Mouse (Mus musculus): ENCODE measurements around the gene Cacng2. TPM values are rescaled to one million over a fixed set of nuclear protein-coding genes. Genes with fewer than 3 reads are reported as not detected.

Gene Cacng2
- not detected in 2 replicates for total RNA-seq (2014; rRNA removed; ENCODE audit: low replicate concordance)
- not detected in 2 replicates for polyA plus RNA-seq (2015; fragmentation: Nextera tagmentation; extraction: Ambion mirVana)

GRCm38 (mm10) chr15:78119704-78120103 lies at the start of gene Cacng2:
TSS of gene Cacng2 (minus strand) at chr15:78120028.
- H3K4me3 ChIP-seq (ENCODE audit: low read depth, low read length): 0 out of 2 replicates have a peak within 1 kb of the TSS, but pooled peaks have one; percentile 16
- ATAC-seq (ENCODE audit: insufficient read depth, low read depth) (peak; percentile 99), DNase-seq (ENCODE audit: low spot score) (peak; percentile 97)
- TF ChIP-seq EP300 (IDR thresholded peaks at IDR 0.05; ENCODE audit: low read depth): peak; percentile 83; the same call in 1 of the 2 replicates
- TF ChIP-seq CTCF (IDR thresholded peaks at IDR 0.05; ENCODE audit: low read depth): no peak
- H3K9ac ChIP-seq (replicated peaks; ENCODE audit: low read depth, low read length): no peak within 1 kb of the TSS
- no peaks in the 10 kb centered on the region for H3K36me3 ChIP-seq (replicated peaks; ENCODE audit: control insufficient read depth, insufficient read depth, low read length)
- H3K4me2 ChIP-seq (ENCODE audit: low read depth, low read length): peak within 1 kb of the TSS; percentile 36
- H3K4me1 ChIP-seq (ENCODE audit: control insufficient read depth, insufficient read depth): peaks cover 3% of the 10 kb centered on the region; the same call in 1 of the 2 replicates
- peaks cover 26% of the 10 kb centered on the region for H3K27me3 ChIP-seq (ENCODE audit: control insufficient read depth, insufficient read depth, low read length)
- H3K27ac ChIP-seq (ENCODE audit: low read depth): no peak within 1 kb of the TSS
- H3K9me3 ChIP-seq (replicated peaks; ENCODE audit: control insufficient read depth, low read length): no peaks in the 10 kb centered on the region
- WGBS: under 1% methylated on average over 37 of the region's 42 CpGs

- Histone ChIP-seq H3K9ac (replicated peaks; ENCODE audit: low read depth, low read length) (no peak overlapping the region), H3K36me3 (replicated peaks; ENCODE audit: control insufficient read depth, insufficient read depth, low read length) (no peaks in the 10 kb centered on the region), H3K27ac (ENCODE audit: low read depth) (no peak overlapping the region), H3K4me1 (ENCODE audit: control insufficient read depth, insufficient read depth) (no peaks in the 10 kb centered on the region), H3K9me3 (replicated peaks; ENCODE audit: control insufficient read depth, low read length) (no peaks in the 10 kb centered on the region), H3K4me3 (ENCODE audit: low read depth, low read length) (no peak overlapping the region), H3K4me2 (ENCODE audit: low read depth, low read length) (no peak overlapping the region), H3K27me3 (ENCODE audit: control insufficient read depth, insufficient read depth, low read length) (no peaks in the 10 kb centered on the region)
- TF ChIP-seq CTCF (IDR thresholded peaks at IDR 0.05; ENCODE audit: low read depth) (no peak), EP300 (IDR thresholded peaks at IDR 0.05; ENCODE audit: low read depth) (no peak)
- no peak for ATAC-seq (ENCODE audit: insufficient read depth, low read depth)
- 61% methylated on average over 11 of the region's 11 CpGs for WGBS
- DNase-seq (ENCODE audit: low spot score): no peak
Observed at GRCm38 (mm10) chr15:78169566-78169965, 49.7 kb upstream of the Cacng2 start.

- no peak overlapping the region for H3K4me3 ChIP-seq (ENCODE audit: low read depth, low read length)
- H3K36me3 ChIP-seq (replicated peaks; ENCODE audit: control insufficient read depth, insufficient read depth, low read length): no peaks in the 10 kb centered on the region
- H3K27me3 ChIP-seq (ENCODE audit: control insufficient read depth, insufficient read depth, low read length): no peaks in the 10 kb centered on the region
- TF ChIP-seq EP300 (IDR thresholded peaks at IDR 0.05; ENCODE audit: low read depth) (no peak), CTCF (IDR thresholded peaks at IDR 0.05; ENCODE audit: low read depth) (no peak)
- no peaks in the 10 kb centered on the region for H3K4me1 ChIP-seq (ENCODE audit: control insufficient read depth, insufficient read depth)
- no peak for DNase-seq (ENCODE audit: low spot score)
- H3K4me2 ChIP-seq (ENCODE audit: low read depth, low read length): no peak overlapping the region
- H3K27ac ChIP-seq (ENCODE audit: low read depth): no peak overlapping the region
- H3K9me3 ChIP-seq (replicated peaks; ENCODE audit: control insufficient read depth, low read length): no peaks in the 10 kb centered on the region
- no peak overlapping the region for H3K9ac ChIP-seq (replicated peaks; ENCODE audit: low read depth, low read length)
- no peak for ATAC-seq (ENCODE audit: insufficient read depth, low read depth)
- 73% methylated on average over 4 of the region's 4 CpGs for WGBS
Observed at GRCm38 (mm10) chr15:78165292-78165691, 45.5 kb upstream of the Cacng2 start.

- no peaks in the 10 kb centered on the region for H3K27me3 ChIP-seq (ENCODE audit: control insufficient read depth, insufficient read depth, low read length)
- H3K9ac ChIP-seq (replicated peaks; ENCODE audit: low read depth, low read length): no peak overlapping the region
- DNase-seq (ENCODE audit: low spot score) (no peak), ATAC-seq (ENCODE audit: insufficient read depth, low read depth) (no peak)
- H3K4me1 ChIP-seq (ENCODE audit: control insufficient read depth, insufficient read depth): no peaks in the 10 kb centered on the region
- H3K36me3 ChIP-seq (replicated peaks; ENCODE audit: control insufficient read depth, insufficient read depth, low read length): no peaks in the 10 kb centered on the region
- no peak overlapping the region for H3K27ac ChIP-seq (ENCODE audit: low read depth)
- H3K4me2 ChIP-seq (ENCODE audit: low read depth, low read length): no peak overlapping the region
- no peaks in the 10 kb centered on the region for H3K9me3 ChIP-seq (replicated peaks; ENCODE audit: control insufficient read depth, low read length)
- TF ChIP-seq EP300 (IDR thresholded peaks at IDR 0.05; ENCODE audit: low read depth) (no peak), CTCF (IDR thresholded peaks at IDR 0.05; ENCODE audit: low read depth) (no peak)
- WGBS: 85% methylated on average over 11 of the region's 11 CpGs
- H3K4me3 ChIP-seq (ENCODE audit: low read depth, low read length): no peak overlapping the region
Observed at GRCm38 (mm10) chr15:78164466-78164865, 44.6 kb upstream of the Cacng2 start.

- no peaks in the 10 kb centered on the region for H3K27me3 ChIP-seq (ENCODE audit: control insufficient read depth, insufficient read depth, low read length)
- H3K4me2 ChIP-seq (ENCODE audit: low read depth, low read length): no peak overlapping the region
- no peaks in the 10 kb centered on the region for H3K9me3 ChIP-seq (replicated peaks; ENCODE audit: control insufficient read depth, low read length)
- no peaks in the 10 kb centered on the region for H3K36me3 ChIP-seq (replicated peaks; ENCODE audit: control insufficient read depth, insufficient read depth, low read length)
- WGBS: 79% methylated on average over 9 of the region's 9 CpGs
- no peak overlapping the region for H3K4me3 ChIP-seq (ENCODE audit: low read depth, low read length)
- H3K4me1 ChIP-seq (ENCODE audit: control insufficient read depth, insufficient read depth): no peaks in the 10 kb centered on the region
- no peak overlapping the region for H3K9ac ChIP-seq (replicated peaks; ENCODE audit: low read depth, low read length)
- ATAC-seq (ENCODE audit: insufficient read depth, low read depth) (no peak), DNase-seq (ENCODE audit: low spot score) (no peak)
- no peak overlapping the region for H3K27ac ChIP-seq (ENCODE audit: low read depth)
- no peak for TF ChIP-seq EP300 (IDR thresholded peaks at IDR 0.05; ENCODE audit: low read depth)
- no peak for TF ChIP-seq CTCF (IDR thresholded peaks at IDR 0.05; ENCODE audit: low read depth)
Observed at GRCm38 (mm10) chr15:78161946-78162345, 42.1 kb upstream of the Cacng2 start.

GRCm38 (mm10) chr15:78158335-78158734 lies 38.5 kb upstream of the Cacng2 start:
- Histone ChIP-seq H3K36me3 (replicated peaks; ENCODE audit: control insufficient read depth, insufficient read depth, low read length) (no peaks in the 10 kb centered on the region), H3K9me3 (replicated peaks; ENCODE audit: control insufficient read depth, low read length) (no peaks in the 10 kb centered on the region), H3K27me3 (ENCODE audit: control insufficient read depth, insufficient read depth, low read length) (no peaks in the 10 kb centered on the region), H3K4me2 (ENCODE audit: low read depth, low read length) (no peak overlapping the region), H3K9ac (replicated peaks; ENCODE audit: low read depth, low read length) (no peak overlapping the region), H3K27ac (ENCODE audit: low read depth) (no peak overlapping the region), H3K4me1 (ENCODE audit: control insufficient read depth, insufficient read depth) (no peaks in the 10 kb centered on the region), H3K4me3 (ENCODE audit: low read depth, low read length) (no peak overlapping the region)
- TF ChIP-seq CTCF (IDR thresholded peaks at IDR 0.05; ENCODE audit: low read depth) (no peak), EP300 (IDR thresholded peaks at IDR 0.05; ENCODE audit: low read depth) (no peak)
- ATAC-seq (ENCODE audit: insufficient read depth, low read depth) (no peak), DNase-seq (ENCODE audit: low spot score) (no peak)
- 57% methylated on average over 5 of the region's 5 CpGs for WGBS
